Mouse (Mus musculus): ENCODE measurements around the gene AI661453.

DNA sequence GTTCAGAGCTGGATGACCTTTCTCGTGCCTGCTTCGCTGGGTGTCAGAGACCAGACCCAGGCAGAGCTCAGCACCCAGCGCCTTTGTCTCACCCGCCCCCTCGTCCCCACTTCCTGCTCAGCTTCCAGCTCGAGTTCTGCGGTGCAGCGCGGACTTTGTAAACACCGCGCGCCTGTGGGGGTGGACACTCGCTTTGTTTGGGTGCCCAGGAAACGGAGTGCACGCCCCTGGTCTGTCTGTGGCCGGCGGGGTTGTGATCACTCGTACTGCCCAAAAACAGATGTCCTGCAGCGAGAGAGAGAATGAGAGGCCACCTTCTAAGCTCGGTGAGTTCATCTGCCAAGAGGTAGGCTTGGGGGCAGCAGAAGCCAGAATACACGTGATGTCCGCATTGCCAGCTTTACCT, 68.5 kb downstream of the AI661453 start, which contains the start of gene Ccnd3:
- TF ChIP-seq CTCF (IDR thresholded peaks at IDR 0.05; ENCODE audit: insufficient read depth, low read length) (no peak), POLR2A (IDR thresholded peaks at IDR 0.05; ENCODE audit: borderline replicate concordance, extremely low read depth, low read depth, low read length) (peak; percentile 79; the same call in 1 of the 2 replicates)

Data from lung, adult 2 months (tissue).